Mouse (Mus musculus) myocyte (in vitro differentiated cells): ENCODE data around the gene Tcf7l1. TPM values are rescaled to one million over a fixed set of nuclear protein-coding genes. Genes with fewer than 3 reads are reported as not detected.

Source experiments
- H3K27me3 ChIP-seq: one replicate; pipeline ENCODE4 v1.6.1; 2011; ENCODE audit not compliant: control insufficient read depth, insufficient read depth, insufficient read length
- H3K36me3 ChIP-seq: one replicate; pipeline ENCODE4 v1.6.1; 2011; ENCODE audit not compliant: control insufficient read depth, insufficient read depth
- H3K4me2 ChIP-seq: one replicate; pipeline ENCODE4 v1.6.1; 2011; ENCODE audit warnings: low read depth, control low read depth
- H3K4me3 ChIP-seq: one replicate; pipeline ENCODE4 v1.5.1; 2011; ENCODE audit warnings: mild to moderate bottlenecking, control low read depth, moderate library complexity
- H3K79me2 ChIP-seq: one replicate; pipeline ENCODE4 v1.6.1; 2011; ENCODE audit not compliant: control insufficient read depth, insufficient read depth
- H3ac ChIP-seq: one replicate; pipeline ENCODE4 v1.6.1; 2011; ENCODE audit not compliant: control insufficient read depth, insufficient read length
- CEBPB ChIP-seq: IDR thresholded peaks from 2 replicates; pipeline ENCODE4 v1.6.1; 2011; ENCODE audit warnings: mild to moderate bottlenecking, moderate library complexity; ENCODE audit not compliant: poor library complexity, insufficient read depth, severe bottlenecking
- E2F4 ChIP-seq: IDR thresholded peaks from one replicate; pipeline ENCODE4 v1.6.1; 2011; ENCODE audit warnings: mild to moderate bottlenecking, control low read depth, moderate library complexity; ENCODE audit not compliant: insufficient read depth
- MAX ChIP-seq: IDR thresholded peaks from one replicate; pipeline ENCODE4 v1.6.1; 2011; ENCODE audit warnings: low read depth, mild to moderate bottlenecking, control low read depth
- MYOD1 ChIP-seq, 3 experiments: IDR thresholded peaks; one replicate each; pipeline ENCODE4 v1.6.1; 2011; ENCODE audit warnings: control low read depth in 2 of 3, low read depth in 2 of 3, mild to moderate bottlenecking in 2 of 3, moderate library complexity in 1 of 3; ENCODE audit not compliant: insufficient read length in 2 of 3, control insufficient read depth in 1 of 3
- MYOG ChIP-seq, 3 experiments: IDR thresholded peaks; one replicate each; pipeline ENCODE4 v1.6.1; 2011; ENCODE audit warnings: control low read depth in 2 of 3, low read depth in 2 of 3, mild to moderate bottlenecking in 2 of 3; ENCODE audit not compliant: insufficient read length in 2 of 3, control insufficient read depth in 1 of 3, insufficient read depth in 1 of 3
- POLR2A ChIP-seq: IDR thresholded peaks from one replicate; pipeline ENCODE4 v1.6.1; 2011; ENCODE audit warnings: low read depth, mild to moderate bottlenecking, control low read depth, moderate library complexity; ENCODE audit not compliant: insufficient read length
- POLR2AphosphoS2 ChIP-seq: IDR thresholded peaks from one replicate; pipeline ENCODE4 v1.6.1; 2011; ENCODE audit warnings: low read depth, control low read depth; ENCODE audit not compliant: insufficient read length
- REST ChIP-seq: IDR thresholded peaks from one replicate; pipeline ENCODE4 v1.6.1; 2011; ENCODE audit warnings: mild to moderate bottlenecking, control low read depth, moderate library complexity; ENCODE audit not compliant: insufficient read depth, insufficient read length
- SRF ChIP-seq: IDR thresholded peaks from one replicate; pipeline ENCODE4 v1.6.1; 2011; ENCODE audit warnings: low read depth; ENCODE audit not compliant: control insufficient read depth, insufficient read length
- TCF12 ChIP-seq: IDR thresholded peaks from one replicate; pipeline ENCODE4 v1.6.1; 2011; ENCODE audit warnings: mild to moderate bottlenecking, control low read depth; ENCODE audit not compliant: poor library complexity, insufficient read depth, severe bottlenecking
- TCF3 ChIP-seq: IDR thresholded peaks from one replicate; pipeline ENCODE4 v1.6.1; 2011; ENCODE audit warnings: low read depth, control low read depth; ENCODE audit not compliant: insufficient read length
- USF1 ChIP-seq: IDR thresholded peaks from one replicate; pipeline ENCODE4 v1.6.1; 2011; ENCODE audit warnings: low read depth, mild to moderate bottlenecking, control low read depth, moderate library complexity
- polyA plus RNA-seq: library from polyadenylated mRNA; unstranded; fragments of >200 nt; fragmentation: generic; extraction: Trizol; gene quantifications from one replicate; pipeline ENCODE4 v1.2.1, GENCODE M21; 2012; ENCODE audit warnings: missing spikeins

Gene Tcf7l1
- polyA plus RNA-seq, 1 experiment = 13.3 TPM

DNA sequence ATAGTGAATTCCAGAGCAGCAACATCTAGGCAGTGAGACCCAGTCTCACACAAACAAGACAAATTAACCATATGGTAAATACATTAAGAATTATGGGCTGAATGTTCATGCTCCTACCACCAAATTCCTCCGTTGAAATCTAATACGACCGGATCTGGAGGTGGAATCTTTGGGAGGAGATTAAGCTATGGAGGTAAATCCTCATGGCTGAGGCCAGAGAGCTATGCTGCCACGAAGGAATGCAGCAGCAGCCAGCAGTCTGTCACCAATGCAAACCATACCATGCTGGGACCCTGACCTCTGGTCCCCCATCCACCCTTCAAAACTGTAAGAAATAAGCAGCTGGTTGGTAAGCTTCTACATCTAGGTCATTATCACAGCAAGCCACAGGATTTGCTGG lies 41.9 kb downstream of the Tcf7l1 start:
- Histone ChIP-seq H3K27me3 (no peaks in the 10 kb centered on the region), H3K79me2 (peaks cover 50% of the 10 kb centered on the region), H3ac (no peak overlapping the region), H3K4me3 (no peak overlapping the region), H3K36me3 (no peaks in the 10 kb centered on the region), H3K4me2 (peak overlapping the region; percentile 86)
- TF ChIP-seq SRF (no peak), USF1 (no peak), TCF12 (no peak), POLR2AphosphoS2 (no peak), TCF3 (no peak), MYOD1 (IDR thresholded peaks at IDR 0.05; ENCODE audit: control insufficient read depth in 1 of 3, insufficient read length in 2 of 3, low read depth in 2 of 3) (no peak), CEBPB (no peak), E2F4 (no peak), MAX (no peak), MYOG (IDR thresholded peaks at IDR 0.05; ENCODE audit: control insufficient read depth in 1 of 3, insufficient read depth in 1 of 3, insufficient read length in 2 of 3, low read depth in 2 of 3) (no peak), POLR2A (no peak), REST (no peak)

DNA sequence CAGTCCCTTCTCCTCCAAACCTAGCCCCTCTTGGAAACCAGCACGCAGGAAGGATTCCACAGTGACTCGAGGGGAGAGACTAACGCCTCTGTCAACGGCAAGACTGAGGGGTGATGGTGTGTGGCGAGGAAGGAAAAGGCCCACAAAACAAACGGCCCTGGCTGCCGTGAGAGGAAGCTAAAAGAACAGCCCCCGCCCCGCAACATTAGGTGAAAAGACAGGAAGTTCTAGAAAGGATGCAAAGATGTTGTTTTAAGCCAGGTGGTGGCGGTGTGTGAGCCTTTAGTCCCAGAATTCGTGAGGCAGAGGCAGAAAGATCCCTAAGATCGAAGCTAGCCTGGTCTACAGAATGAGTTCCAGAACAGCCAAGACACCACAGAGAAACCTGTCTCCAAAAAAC lies 43.3 kb downstream of the Tcf7l1 start:
- H3K4me2 ChIP-seq = no peak overlapping the region
- H3K79me2 ChIP-seq = peaks cover 45% of the 10 kb centered on the region
- H3ac ChIP-seq = no peak overlapping the region

DNA sequence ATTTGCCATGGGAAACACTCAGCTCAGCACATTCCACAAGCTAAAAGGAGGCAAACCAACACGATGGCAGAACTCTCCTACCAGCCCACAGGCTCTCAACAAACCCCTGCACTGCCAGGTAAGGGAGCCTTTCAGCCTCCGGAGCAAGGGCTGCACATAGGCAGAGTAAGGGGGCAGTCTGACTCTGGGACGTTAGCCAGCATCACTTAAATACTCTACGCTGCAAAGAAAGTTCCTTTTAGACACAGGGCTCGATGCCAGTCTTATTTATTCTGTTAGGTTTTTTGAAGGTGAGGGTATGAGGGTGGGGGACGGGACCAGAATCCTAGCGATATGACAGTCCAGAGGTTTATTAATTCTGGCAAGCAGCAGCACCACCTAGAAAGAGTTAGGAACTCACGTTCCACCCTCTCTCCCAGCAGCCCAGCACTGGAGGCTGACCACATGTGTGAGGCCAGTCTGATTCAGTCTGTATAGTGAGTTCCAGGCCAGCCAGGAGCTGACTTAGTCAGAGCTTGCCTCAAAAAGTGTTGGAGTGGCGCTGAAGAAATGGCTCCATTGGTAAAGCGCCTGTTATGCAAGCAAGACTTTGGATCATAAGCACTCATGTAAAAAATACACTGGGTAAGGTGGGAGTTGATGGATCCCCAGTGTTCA lies 44.8 kb downstream of the Tcf7l1 start:
- Histone ChIP-seq H3ac (no peak overlapping the region), H3K79me2 (peaks cover 40% of the 10 kb centered on the region), H3K27me3 (no peaks in the 10 kb centered on the region), H3K36me3 (no peaks in the 10 kb centered on the region), H3K4me2 (peak overlapping the region; percentile 75), H3K4me3 (no peak overlapping the region)
- TF ChIP-seq TCF3 (no peak), POLR2AphosphoS2 (no peak), POLR2A (no peak), REST (no peak), USF1 (no peak), MYOG (IDR thresholded peaks at IDR 0.05; ENCODE audit: control insufficient read depth in 1 of 3, insufficient read depth in 1 of 3, insufficient read length in 2 of 3, low read depth in 2 of 3) (no peak), MAX (no peak), MYOD1 (IDR thresholded peaks at IDR 0.05; ENCODE audit: control insufficient read depth in 1 of 3, insufficient read length in 2 of 3, low read depth in 2 of 3) (no peak), CEBPB (no peak)

More for the DNA sequence above, 43.3 kb downstream of the Tcf7l1 start:
- TF ChIP-seq CEBPB = no peak
- TF ChIP-seq USF1 = no peak
- no peak for TF ChIP-seq SRF
- no peak for TF ChIP-seq TCF12
- H3K36me3 ChIP-seq = no peaks in the 10 kb centered on the region
- no peaks in the 10 kb centered on the region for H3K27me3 ChIP-seq
- no peak overlapping the region for H3K4me3 ChIP-seq

DNA sequence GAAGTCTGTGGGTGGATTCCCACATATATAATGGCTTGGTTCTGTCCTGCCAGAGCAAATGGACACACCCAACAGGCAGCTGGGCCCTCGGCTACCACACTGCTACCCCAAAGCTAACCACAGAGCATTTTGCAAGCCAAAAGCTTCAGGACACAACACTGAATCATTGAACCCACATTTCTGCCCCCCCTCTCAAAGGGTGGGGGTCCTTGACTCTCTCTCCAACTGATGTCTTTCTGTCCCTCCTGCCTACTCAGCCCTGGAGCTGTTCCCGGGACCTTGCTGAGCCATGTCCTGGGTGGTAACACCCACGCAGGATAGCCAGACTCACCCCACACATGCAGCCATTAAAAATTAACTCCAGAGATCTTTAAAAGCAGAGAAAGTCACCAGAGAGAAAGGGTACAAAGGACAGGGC lies 45.4 kb downstream of the Tcf7l1 start:
- no peaks in the 10 kb centered on the region for H3K27me3 ChIP-seq
- H3K79me2 ChIP-seq = peaks cover 40% of the 10 kb centered on the region
- no peaks in the 10 kb centered on the region for H3K36me3 ChIP-seq
- H3K4me3 ChIP-seq = no peak overlapping the region
- no peak overlapping the region for H3ac ChIP-seq
- peak; percentile 57 for TF ChIP-seq TCF3
- TF ChIP-seq CEBPB = peak; percentile 63
- no peak for TF ChIP-seq REST
- no peak for TF ChIP-seq MAX
- no peak for TF ChIP-seq SRF
- peak; percentile 43 for TF ChIP-seq TCF12
- TF ChIP-seq E2F4 = no peak
- no peak for TF ChIP-seq POLR2AphosphoS2
- TF ChIP-seq USF1 = no peak
- peak in 2 of 3 experiments; percentile 77 to 87 for TF ChIP-seq MYOD1 (IDR thresholded peaks at IDR 0.05; ENCODE audit: control insufficient read depth in 1 of 3, insufficient read length in 2 of 3, low read depth in 2 of 3)
- TF ChIP-seq POLR2A = no peak
- TF ChIP-seq MYOG (IDR thresholded peaks at IDR 0.05; ENCODE audit: control insufficient read depth in 1 of 3, insufficient read depth in 1 of 3, insufficient read length in 2 of 3, low read depth in 2 of 3) = peak in 2 of 3 experiments; percentile 14 to 86
- peak overlapping the region; percentile 75 for H3K4me2 ChIP-seq

DNA sequence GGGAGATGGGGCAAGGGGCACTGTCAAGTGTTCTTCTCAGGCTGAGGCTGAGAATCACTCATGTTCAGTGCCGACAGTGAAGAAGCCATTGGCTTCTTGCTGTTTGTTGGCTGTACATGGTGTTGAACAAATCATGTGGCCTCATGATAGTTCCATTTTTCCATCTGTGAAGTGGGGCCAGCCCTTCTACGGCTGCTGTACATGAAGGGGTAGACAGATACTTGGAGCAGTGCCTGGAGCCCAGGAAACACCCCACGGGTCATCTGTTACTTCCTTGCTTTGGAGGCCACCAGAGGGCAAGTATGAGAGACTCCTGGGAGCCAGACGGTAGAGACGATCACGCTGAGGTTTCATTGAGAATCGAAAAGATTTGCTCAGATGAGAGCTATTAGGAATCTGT lies 46.7 kb downstream of the Tcf7l1 start:
- Histone ChIP-seq H3K4me3 (no peak overlapping the region), H3K36me3 (no peaks in the 10 kb centered on the region), H3ac (no peak overlapping the region), H3K4me2 (no peak overlapping the region), H3K79me2 (peaks cover 39% of the 10 kb centered on the region), H3K27me3 (no peaks in the 10 kb centered on the region)
- TF ChIP-seq CEBPB = no peak
- no peak for TF ChIP-seq MYOD1 (IDR thresholded peaks at IDR 0.05; ENCODE audit: control insufficient read depth in 1 of 3, insufficient read length in 2 of 3, low read depth in 2 of 3)
- TF ChIP-seq MYOG (IDR thresholded peaks at IDR 0.05; ENCODE audit: control insufficient read depth in 1 of 3, insufficient read depth in 1 of 3, insufficient read length in 2 of 3, low read depth in 2 of 3) = no peak
- no peak for TF ChIP-seq MAX
- TF ChIP-seq REST = no peak
- no peak for TF ChIP-seq POLR2A
- TF ChIP-seq E2F4 = no peak
- no peak for TF ChIP-seq TCF3
- no peak for TF ChIP-seq SRF
- no peak for TF ChIP-seq USF1
- TF ChIP-seq POLR2AphosphoS2 = no peak
- TF ChIP-seq TCF12 = no peak
